Mouse (Mus musculus): ENCODE measurements around the gene Cd3g.
"Not testable (repeated sequence)": the region's sequence is repeated elsewhere in the genome, so short reads cannot be mapped to it uniquely, and the experiment has no call there.

Gene Cd3g

DNA sequence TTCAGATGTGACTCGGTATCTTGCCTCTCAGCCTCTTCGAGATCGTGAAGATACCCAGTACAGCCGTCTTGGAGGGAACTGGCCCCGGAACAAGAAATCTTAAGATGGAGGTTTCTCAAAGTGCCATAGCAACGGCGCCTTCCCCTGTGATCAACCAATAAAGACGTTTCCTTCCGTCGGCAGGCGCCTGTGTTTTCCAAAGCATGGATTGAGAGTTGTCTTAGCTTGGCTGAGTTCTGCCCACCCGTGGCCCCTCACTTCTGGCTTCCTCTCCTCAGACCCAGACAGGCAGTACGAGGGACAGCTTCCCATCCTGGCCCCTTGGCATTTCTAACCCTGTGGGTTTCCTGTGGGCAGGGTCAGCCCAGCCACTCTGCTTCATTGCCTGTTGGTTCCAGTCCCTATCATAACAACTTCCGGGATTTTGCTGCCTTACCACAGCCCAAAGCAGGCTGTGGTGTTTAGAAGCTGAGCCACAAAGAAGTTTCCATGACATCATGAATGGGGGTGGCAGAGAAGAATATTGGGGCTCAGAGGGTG lies 6.1 kb upstream of the Cd3g start:
- in situ Hi-C loops (cut with MseI, MboI) = no loop called here

DNA sequence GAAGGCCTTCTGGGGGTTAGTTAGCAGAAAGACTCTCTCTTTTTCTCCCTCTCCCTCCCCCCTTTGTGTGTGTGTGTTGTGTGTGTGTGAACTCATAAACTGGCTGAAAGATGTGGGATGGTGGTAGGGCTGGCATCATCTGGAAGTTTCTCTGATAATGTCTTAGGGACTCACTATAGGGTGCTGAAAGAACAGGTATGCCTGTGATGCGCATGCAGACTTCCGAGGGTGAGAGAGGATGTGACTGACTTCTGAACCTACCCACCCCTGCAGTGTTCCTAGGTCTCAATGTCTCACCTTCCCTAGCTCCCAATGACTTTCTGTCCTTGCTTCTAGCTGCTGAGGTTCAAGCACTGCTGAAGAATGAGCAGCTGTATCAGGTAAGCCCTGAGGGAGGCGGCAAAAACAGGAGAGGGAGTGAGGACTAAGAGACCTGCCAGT lies 5.5 kb upstream of the Cd3g start:
- in situ Hi-C loops (cut with MseI, MboI) = no loop called here

DNA sequence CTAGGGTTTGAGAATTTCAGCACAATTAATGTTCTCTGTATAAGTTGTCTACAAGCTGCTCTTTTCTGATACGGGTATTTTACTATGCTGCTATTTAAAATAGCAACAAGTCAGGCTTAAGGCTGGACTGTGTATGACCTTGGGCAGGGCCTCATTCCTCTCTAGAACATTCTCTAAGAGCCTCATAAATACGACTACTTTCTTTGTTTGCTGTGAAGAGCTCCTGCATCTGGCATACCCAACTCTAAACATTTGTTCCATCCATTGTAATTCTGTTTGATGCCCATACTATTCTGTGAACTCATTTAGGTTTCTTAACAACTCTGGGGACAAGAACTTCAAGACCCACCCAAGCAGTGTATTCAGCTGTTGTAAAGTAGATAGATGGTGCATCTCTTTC lies 2.8 kb upstream of the Cd3g start:
- in situ Hi-C loops (cut with MseI, MboI) = no loop called here

DNA sequence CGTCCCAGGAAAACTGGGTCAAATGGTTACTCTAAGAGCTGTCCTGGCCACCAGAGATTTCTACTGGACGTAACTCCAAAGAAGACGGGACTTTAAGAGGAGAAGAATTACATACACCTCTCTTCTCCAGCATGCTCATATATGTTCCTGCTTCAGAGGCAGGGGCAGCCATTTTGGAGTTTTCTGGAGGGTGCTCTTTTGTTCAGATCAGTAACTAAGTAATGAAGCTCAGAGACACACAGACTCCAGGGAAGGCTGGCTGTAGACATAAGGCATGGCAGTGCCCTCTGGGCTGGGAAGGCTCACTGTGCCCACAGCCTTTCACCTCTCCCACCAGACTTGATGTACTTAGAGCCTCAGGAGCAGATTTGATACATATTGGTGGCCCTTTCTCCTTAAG lies 2.3 kb upstream of the Cd3g start:
- in situ Hi-C loops (cut with MseI, MboI) = no loop called here

DNA sequence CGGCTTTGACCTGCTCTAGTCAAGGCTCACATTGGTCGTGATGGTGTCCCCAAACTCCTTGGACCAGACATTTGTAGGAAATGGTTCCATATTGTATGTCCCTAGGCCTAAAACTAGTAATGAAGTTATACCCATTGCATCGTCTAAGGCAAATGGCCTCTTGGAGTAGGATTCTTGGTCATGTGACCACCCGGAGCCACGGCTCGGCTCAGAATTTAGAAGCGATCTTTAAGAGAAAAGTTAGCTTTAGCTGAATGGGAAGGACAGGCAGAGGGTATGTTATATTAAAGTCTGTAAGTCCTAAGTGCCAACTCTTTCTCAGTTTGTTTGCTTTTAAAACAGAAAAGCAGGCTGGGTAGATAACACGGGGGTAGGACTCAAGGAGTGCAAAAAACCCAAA lies 1.9 kb upstream of the Cd3g start:
- in situ Hi-C loops (cut with MseI, MboI) = no loop called here

DNA sequence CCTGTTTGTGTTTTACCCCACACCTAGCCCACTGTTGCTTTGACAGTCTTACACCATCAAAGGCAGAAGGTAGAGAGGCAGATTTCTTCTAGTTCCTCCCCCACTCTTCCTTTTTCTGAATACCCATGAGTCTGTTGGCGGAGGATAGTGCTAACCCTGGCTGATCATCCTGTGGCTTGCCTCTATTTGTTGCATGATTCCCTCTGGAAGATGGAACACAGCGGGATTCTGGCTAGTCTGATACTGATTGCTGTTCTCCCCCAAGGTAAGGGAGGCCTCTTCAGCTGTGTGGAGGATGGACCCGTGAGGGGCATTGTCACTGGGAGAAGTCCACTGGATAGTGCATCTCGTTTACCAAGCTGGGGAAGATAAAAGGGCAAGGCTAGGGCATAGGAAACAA lies 1.4 kb upstream of the Cd3g start, which contains the start of gene Cd3d:
TSS of gene Cd3d (plus strand) at position 111 of the 400 bp plus-strand sequence.
- in situ Hi-C loops (cut with MseI, MboI) = no loop called here

DNA sequence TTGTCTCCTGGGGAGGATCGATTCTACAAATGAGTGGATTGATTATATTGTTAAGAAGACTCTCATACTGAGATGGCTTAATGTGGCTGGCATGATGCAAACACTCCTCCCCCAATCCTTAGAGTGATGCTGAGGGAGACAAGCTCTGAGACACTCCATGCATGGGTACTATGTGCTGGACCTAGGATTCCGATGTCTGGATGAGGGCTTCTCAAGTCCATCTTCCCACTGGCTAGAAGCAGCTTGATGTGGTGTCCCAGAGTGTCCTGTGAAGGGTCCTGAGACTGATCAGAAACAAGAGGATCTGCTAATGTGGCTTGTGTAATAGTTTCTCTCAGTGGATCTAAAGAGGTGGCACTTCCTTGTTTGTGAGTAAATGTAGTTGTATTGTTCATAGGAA lies 873 bp upstream of the Cd3g start:
- in situ Hi-C loops (cut with MseI, MboI) = no loop called here

DNA sequence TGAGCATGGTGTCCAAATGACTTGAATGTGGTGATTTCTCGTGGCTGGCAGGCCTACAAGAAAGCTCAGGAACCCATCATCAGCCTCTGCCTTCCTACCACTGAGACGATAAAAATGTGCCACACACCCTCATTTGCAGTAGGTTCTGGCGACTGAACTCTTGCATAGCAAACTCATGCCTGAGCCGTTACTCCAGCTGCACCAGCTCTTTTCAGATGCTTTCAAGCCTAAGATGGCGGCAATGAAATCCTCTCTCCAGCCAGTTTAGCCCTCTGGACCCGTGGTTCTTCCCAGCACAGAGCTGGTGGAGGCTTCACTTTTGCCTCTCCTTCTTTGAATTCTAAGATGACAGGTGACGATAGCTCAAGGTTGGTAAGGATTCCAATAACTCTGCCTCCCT lies 425 bp downstream of the Cd3g start:
- in situ Hi-C loops (cut with MseI, MboI) = no loop called here

DNA sequence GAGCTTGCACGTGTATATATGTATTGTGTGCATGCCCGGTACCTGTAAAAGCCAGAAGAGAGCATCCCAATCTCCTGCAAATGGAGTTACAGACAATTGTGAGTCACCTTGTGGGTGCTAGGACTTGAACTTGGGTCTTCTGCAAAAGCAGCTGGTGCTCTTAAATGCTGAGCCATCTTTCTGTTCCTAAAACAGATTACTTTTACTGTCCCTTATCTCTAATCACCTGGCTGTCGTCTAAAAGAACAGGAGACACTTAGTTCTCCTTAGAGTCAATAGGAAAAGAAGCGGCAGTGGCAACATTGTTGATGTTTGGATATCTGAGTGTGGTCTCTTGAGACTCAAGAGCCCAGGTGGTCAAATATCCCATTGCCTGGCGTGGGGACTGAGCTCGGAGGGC lies 2.4 kb downstream of the Cd3g start:
- in situ Hi-C loops (cut with MseI, MboI) = no loop called here

DNA sequence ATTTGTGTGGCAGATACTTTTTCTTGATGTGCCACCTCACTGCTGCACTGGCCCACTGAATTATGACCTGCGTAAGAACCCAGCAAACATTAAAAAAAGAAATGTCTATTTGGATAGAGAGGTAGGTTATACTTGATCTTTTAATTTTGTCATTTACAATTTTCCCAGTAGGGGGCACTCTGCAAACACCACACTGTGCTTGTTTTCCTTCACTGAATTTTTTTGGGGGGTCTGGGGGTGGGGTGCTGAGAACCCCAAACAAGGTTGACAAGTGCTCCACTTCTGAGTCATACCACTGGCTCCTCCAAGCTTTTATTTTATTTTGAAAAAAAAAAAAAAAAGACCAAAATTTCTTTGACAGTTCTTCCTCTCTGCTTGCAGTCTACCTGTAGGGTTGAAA lies 10.8 kb downstream of the Cd3g start:
- in situ Hi-C loops (cut with MseI, MboI) = no loop called here

DNA sequence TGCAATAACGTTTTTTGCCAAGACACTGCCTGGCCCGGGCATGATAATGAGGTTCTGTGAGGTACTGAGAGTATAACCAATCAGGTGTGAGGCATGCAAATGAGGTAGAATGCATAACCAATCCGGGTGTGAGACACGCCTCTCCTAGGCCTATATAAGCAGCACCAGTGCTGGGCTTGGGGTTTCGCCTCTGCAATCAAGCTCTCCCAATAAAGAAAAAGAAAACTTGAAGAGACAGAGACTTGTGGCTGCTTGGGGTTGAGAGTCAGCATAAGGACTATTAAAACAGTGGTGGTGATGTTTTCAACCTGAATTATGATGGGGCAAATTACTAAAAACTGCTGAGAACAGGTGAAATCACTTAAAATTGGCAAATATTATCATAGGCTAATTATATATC lies 12.5 kb downstream of the Cd3g start:
- in situ Hi-C loops (cut with MseI, MboI) = not testable (repeated sequence)

DNA sequence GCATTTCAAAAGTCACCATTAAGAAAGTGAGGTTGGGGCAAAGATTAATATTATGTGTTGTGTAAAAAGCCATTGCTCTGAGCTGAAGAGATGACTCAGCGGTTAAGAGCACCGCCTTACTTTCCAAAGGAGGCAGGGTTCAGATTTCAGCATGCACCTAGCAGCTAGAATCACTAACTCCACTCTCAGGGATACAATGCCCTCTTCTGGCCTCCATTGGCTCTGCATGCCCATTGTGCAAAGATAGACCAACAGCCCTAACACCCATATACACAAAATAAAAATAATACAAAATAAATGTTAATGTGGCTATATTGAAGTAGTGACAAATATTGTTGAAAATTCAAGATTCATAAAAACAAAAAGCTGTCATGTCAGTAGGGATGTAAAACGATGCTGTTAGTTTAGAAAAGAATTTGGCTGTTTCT lies 13.4 kb downstream of the Cd3g start:
- in situ Hi-C loops (cut with MseI, MboI) = no loop called here

DNA sequence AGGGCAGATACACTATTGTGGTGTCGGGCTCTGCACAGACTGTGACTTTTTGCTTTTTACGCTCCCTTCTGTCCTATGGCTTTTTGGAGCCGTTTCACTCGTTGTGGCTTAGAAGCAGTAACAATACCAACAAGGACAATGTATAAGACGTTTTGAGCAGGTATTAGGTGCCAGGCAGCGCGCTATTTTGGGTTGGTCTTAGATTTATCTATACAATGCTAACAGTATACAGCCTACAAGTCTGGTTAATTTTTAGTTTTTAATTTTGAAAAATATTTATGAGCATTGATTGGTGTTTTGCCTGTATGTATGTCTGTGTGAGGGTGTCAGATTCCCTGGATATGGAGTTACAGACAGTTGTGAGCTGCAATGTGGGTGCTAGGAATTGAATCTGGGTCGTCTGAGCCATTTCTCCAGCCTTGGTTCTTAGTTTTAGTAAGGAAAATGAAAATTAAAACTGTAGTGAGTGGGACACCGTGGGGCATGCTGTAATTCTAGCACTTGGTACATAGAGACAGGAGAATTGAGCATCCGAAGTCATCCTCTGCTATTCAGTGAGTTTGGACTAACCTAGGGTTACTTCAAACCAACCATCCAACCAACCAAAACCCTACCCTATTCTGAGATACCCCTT lies 14.3 kb downstream of the Cd3g start:
- in situ Hi-C loops (cut with MseI, MboI) = no loop called here

DNA sequence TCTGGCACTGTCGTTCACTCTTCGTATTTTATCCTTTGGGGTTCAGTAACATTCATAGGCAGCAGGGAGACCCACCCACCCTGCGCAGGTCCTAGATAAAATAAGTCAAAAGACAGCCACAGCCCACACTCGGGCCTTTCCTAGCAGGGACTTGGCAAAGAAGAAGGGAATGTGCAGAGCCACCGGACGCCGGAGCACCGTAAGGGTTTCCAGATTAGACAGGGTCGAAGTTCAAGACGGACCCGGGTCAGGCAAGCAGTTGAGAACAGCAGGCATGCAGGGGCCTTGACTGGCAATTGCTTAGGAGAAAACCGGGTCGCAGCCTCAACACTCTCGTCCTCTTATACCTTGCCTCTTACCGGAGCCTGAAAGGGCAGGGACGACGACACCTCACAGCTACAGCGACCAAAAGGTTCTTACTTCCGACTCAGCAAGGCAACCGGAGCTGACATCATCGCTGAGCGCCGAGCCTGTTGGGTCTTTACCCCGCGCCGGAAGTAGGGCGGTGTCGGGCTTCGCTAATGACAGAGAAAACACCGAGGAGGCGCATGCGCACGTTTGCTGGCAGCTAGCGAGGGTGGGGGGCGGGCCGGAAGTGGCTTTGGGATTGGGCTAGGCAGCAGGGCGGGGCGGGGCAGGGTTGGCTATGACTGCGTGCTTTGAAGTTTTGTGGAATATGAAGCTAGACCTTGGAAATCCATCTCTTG lies 15.0 kb downstream of the Cd3g start, which contains the start of gene Ube4a:
TSS of gene Ube4a (minus strand) at position 475 of the 707 bp plus-strand sequence.
- in situ Hi-C loops (cut with MseI, MboI) = no loop called here

DNA sequence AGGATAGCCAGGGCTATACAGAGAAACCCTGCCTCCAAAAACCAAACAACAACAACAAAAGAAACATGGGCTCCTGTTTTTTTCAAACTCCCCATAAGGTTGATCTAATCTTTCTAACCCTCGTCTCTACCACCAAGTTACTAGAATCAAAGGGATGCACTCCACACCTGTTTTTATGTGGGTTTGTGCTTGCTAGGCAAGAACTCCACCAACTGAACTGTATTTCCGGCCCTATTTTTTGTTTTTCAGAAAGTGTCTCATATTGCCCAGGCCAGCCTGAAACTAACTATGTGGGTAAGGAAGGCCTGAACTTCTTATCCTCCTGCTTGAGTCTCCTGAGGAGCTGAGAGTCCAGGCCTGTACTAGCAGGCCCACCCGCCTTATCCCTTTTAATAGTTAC lies 25.8 kb downstream of the Cd3g start:
- in situ Hi-C loops (cut with MseI, MboI) = no loop called here

DNA sequence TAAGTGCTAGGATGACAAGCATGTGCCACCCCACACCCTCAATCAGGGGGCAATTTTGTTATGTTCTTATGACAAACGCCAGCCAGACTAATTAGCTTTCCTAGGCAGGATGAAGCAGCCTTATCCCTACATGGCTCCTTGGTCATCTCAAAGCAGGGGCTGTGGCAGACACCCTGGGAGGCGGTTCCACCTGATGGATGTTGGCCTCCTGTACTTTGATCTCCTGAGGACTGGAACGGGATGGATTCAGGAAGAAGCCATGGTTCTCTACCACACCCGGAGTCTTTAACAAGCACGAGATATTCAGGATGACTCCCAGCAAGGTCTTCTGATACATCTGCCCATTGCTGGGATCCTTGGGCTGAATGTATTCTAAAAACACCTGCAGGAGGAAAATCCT lies 32.4 kb downstream of the Cd3g start:
- in situ Hi-C loops (cut with MseI, MboI) = no loop called here

DNA sequence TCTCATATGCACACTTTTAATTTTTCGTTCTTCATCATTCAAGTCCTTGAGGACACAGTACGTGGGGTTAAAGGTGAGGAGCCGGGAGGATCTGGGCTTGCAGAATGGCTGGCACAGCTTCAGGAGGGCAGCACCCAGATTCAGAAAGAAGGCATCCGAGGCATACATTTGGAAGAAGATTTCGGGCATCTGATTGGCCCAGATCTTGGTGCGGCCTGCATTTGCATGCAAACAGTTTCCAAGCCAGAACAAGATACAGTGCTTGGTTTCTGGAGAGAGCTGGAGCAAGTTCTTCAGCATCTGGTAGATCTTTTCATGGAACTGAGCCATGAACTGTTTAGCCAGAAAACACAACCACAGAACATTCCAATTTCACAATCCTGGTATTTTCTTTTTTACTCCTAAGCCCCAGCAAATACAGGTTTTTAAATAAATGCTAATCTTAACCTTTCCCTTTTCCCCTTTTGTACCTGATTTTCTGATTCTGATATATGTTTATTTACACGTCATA lies 34.0 kb downstream of the Cd3g start:
- in situ Hi-C loops (cut with MseI, MboI) = no loop called here

DNA sequence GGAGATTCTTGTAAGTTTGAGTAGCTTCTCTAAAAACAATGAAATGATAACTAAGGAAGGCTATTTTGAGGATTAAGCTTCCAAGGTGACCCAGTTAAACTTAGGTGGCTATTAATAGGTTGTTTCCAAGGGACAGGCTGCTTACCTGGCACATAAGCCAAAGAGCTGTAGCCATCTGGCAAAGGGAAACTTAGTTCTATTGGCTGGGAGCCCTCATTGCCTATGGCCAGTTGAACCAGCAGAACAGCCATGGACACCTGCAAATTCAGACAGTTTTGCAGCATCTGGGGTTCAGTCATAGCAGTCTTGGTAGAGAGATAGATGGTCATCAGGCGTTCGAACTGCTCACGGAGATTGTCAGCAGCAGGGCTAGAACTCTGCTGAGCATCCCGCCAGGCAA lies 37.8 kb downstream of the Cd3g start:
- in situ Hi-C loops (cut with MseI, MboI) = no loop called here

DNA sequence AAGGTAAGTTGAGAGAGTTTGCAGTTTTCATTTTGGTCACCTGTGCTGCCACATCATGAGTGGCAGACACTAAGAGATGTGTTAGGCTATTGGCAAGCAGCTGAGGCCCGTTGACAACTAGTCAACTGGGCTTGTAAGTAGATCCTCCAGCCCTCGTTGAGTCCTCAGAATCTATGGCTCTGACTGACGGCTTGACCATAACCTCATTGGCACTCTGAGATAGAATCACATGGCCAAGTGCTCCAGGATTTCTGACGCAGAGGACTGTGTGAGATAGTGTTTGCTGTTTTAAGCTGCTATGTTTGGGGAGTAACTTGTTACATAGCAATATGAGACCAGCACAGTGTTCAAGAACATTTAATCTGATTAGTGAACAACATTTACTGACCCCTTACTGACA lies 38.5 kb downstream of the Cd3g start:
- in situ Hi-C loops (cut with MseI, MboI) = no loop called here

DNA sequence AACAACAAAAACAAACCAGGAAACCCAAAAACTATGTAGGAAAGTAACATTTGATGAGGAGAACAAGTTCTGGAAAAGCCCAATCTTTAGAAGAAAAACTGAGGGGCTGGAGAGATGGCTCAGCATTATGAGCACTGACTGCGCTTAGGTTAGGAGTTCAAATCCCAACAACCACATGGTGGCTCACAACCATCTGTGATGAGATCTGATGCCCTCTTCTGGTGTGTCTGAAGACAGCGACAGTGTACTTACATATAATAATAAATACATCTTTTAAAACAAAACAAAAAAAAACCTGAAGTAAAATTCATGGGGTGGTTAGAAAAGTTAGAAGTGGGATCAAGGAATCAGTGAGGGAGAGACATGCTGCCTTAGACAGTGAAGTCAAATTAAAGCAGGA lies 58.7 kb downstream of the Cd3g start:
- in situ Hi-C loops (cut with MseI, MboI) = no loop called here

DNA sequence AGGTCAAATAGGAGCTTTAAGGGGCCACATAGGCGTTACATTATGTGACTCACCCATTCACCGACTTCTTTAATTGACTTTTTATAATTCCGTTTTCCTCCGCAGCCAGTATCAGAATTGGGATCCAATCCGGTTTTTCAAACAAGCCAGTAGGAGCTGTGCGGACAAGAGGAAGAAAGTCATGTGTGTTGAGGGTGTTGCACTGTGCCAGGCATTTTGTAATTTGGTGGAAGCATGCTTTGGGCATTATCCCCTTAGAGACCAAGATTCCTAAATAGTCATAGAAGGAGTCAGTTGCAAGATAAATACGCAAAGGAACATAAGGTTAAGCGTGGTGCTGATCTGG lies 59.1 kb downstream of the Cd3g start:
- in situ Hi-C loops (cut with MseI, MboI) = no loop called here

DNA sequence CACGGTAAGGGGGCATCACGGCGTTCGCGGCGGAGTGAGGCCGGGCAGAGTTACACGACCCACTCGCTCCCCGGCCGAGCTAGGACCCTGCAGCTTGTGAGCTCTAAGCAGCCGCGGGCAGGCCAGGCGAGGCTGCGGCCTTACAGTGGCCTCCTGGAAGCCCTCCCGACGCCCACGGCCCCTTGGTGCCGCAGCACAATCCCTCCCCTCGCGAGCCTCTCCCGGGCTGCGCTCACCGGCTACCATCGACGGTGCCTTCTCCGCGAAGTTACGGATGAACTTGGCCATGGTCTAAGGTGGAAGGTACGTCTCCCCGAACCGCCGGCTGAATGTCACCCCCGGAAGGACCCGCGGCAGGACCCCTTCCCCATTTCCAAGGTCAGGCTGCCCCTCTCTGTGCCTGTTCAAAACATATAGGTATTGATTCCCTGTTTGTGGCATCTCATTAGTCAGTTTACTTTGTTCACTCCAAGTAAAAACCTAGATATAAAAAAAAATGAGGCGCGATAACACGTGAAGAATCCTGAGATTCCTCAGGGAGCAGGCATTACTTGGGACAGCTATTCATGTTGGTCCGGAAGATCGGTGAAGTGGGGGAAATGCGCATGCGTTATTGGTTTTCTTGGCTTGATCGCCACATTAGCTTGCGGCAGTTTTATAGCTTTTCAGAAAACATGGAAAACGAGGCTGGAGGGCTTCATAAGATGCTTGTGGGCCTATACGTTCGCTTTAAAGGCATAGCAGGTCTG lies 59.7 kb downstream of the Cd3g start, which contains the start of gene Atp5l:
TSS of gene Atp5l (minus strand) at position 369 of the 749 bp plus-strand sequence.
- in situ Hi-C loops (cut with MseI, MboI) = no loop called here

All from mouse trophoblast stem cell (cell line).